Mouse (Mus musculus) midbrain, postnatal 0 days (tissue): Measurements from ENCODE around the gene Atp7a. TPM values are rescaled to one million over a fixed set of nuclear protein-coding genes. Genes with fewer than 3 reads are reported as not detected.

ENCODE experiments used
- ATAC-seq: fragments of 200-750 bp; cut with Nextera tagmentation; 2 replicates; pipeline ENCODE4 v1.8.0; 2017; ENCODE audit warnings: moderate number of reproducible peaks, mild to moderate bottlenecking, moderate TSS enrichment, moderate library complexity; ENCODE audit not compliant: low FRiP score
- DNase-seq: peaks from one replicate; pipeline ENCODE4 v3.0.0-alpha.2; 2015; ENCODE audit warnings: low spot score
- H3K27ac ChIP-seq: fragments of 300-500 bp; sonication (generic); 2 replicates; pipeline ENCODE4 v1.5.1; 2014; ENCODE audit warnings: low read depth, mild to moderate bottlenecking, low read length, mixed read lengths
- H3K27me3 ChIP-seq: fragments of 300-500 bp; sonication (generic); 2 replicates; pipeline ENCODE4 v1.6.1; 2014; ENCODE audit warnings: low read length, control low read depth, mixed read lengths; ENCODE audit not compliant: insufficient read depth
- H3K36me3 ChIP-seq: fragments of 300-500 bp; sonication (generic); 2 replicates; pipeline ENCODE4 v1.6.1; 2014; ENCODE audit warnings: low read length, control low read depth, mixed read lengths; ENCODE audit not compliant: insufficient read depth
- H3K4me1 ChIP-seq: fragments of 300-500 bp; sonication (generic); 2 replicates; pipeline ENCODE4 v1.6.1; 2014; ENCODE audit warnings: mild to moderate bottlenecking, control low read depth, antibody characterized with exemption, low read length, mixed read lengths; ENCODE audit not compliant: insufficient read depth
- H3K4me2 ChIP-seq: fragments of 300-500 bp; sonication (generic); 2 replicates; pipeline ENCODE4 v1.6.1; 2014; ENCODE audit warnings: low read depth, mild to moderate bottlenecking, low read length, mixed read lengths; ENCODE audit not compliant: poor library complexity, severe bottlenecking
- H3K4me3 ChIP-seq: fragments of 300-500 bp; sonication (generic); 2 replicates; pipeline ENCODE4 v1.5.1; 2014; ENCODE audit warnings: low read depth, mild to moderate bottlenecking, low read length, moderate library complexity
- H3K9ac ChIP-seq: fragments of 300-500 bp; sonication (generic); replicated peaks from 2 replicates; pipeline ENCODE4 v1.6.1; 2014; ENCODE audit warnings: mild to moderate bottlenecking, low read length, moderate library complexity, mixed read lengths; ENCODE audit not compliant: poor library complexity, severe bottlenecking
- H3K9me3 ChIP-seq: fragments of 300-500 bp; sonication (generic); 2 replicates; pipeline ENCODE4 v1.6.1; 2016; ENCODE audit warnings: low read length, control low read depth
- CTCF ChIP-seq: IDR thresholded peaks from 2 replicates; pipeline ENCODE4 v1.5.1; 2016; ENCODE audit warnings: antibody characterized with exemption, mild to moderate bottlenecking
- WGBS: fragments of 180-500 bp; shearing (Covaris S2); extraction: QIAGEN DNeasy Blood & Tissue Kit; methylation state at CpG from one replicate; pipeline ENCODE4 v1.1.7; 2014; 5-methylcytosine and 5-hydroxymethylcytosine counted together
- polyA plus RNA-seq: library from polyadenylated mRNA; unstranded; fragments of >200 nt; fragmentation: Nextera tagmentation; extraction: Ambion mirVana; gene quantifications from 2 replicates; pipeline ENCODE4 v1.2.1, GENCODE M21; 2015
- total RNA-seq: library from RNA; depleted of rRNA; stranded (reverse); fragments of >200 nt; gene quantifications from 2 replicates; pipeline ENCODE4 v1.2.3, GENCODE M21; 2014

Gene Atp7a
- total and polyA plus RNA-seq, 2 experiments from 2014 or later: 7.0 to 10.0 TPM

DNA sequence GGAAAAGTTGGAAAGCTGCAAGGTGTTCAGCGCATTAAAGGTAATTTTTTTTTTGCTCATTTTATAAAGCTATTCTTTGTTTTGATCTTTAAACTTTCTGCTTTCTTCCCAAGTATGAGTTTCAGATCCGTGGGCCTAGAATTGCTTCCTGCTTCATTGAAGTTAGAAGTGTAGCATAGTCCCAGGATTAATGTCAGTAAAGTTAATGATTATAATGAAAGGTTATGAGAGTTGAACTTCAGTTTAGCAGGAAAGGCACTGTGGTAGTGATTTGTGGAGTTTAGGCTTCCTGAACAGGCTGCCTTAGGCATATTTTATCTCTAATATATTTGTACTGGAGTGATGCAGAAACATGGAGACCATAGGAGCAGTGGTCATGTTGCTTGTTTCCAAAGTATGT, 58.5 kb downstream of the Atp7a start:
- 87% methylated on average over 2 of the region's 2 CpGs for WGBS

DNA sequence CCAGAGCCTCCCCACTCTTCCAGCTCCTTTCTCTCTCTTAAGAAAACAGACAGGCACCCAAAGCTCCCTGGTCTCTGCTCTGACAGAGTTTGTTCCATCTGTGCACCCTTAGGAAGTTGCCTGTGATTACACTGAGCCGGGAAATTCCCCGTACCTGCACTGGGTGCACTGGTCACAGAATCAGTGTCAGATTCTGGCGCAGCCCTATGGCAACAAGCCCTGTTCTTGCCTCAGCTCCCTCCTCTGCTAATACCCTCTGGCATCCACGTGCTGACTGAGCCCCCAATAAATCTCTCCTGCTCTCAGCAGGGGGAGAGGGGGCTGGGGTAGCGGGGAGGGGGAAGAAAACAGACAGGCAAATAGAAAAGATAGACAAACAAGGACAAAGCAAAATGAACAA, 65.9 kb downstream of the Atp7a start:
- H3K4me3 ChIP-seq: no peak overlapping the region
- ATAC-seq (no peak), DNase-seq (no peak)
- WGBS: 20% methylated on average over 5 of the region's 5 CpGs
- no peak overlapping the region for H3K4me2 ChIP-seq
- no peaks in the 10 kb centered on the region for H3K4me1 ChIP-seq
- H3K9me3 ChIP-seq: no peaks in the 10 kb centered on the region
- no peak for TF ChIP-seq CTCF
- H3K36me3 ChIP-seq: no peaks in the 10 kb centered on the region
- H3K27ac ChIP-seq: no peak overlapping the region
- no peaks in the 10 kb centered on the region for H3K27me3 ChIP-seq
- H3K9ac ChIP-seq: no peak overlapping the region

More for the DNA sequence above, 58.5 kb downstream of the Atp7a start:
- no peaks in the 10 kb centered on the region for H3K36me3 ChIP-seq
- H3K27me3 ChIP-seq: no peaks in the 10 kb centered on the region
- DNase-seq (no peak), ATAC-seq (no peak)
- H3K9me3 ChIP-seq: no peaks in the 10 kb centered on the region
- H3K4me2 ChIP-seq: no peak overlapping the region
- no peak overlapping the region for H3K4me3 ChIP-seq
- H3K27ac ChIP-seq: no peak overlapping the region
- TF ChIP-seq CTCF: no peak
- H3K9ac ChIP-seq: no peak overlapping the region
- H3K4me1 ChIP-seq: no peaks in the 10 kb centered on the region

DNA sequence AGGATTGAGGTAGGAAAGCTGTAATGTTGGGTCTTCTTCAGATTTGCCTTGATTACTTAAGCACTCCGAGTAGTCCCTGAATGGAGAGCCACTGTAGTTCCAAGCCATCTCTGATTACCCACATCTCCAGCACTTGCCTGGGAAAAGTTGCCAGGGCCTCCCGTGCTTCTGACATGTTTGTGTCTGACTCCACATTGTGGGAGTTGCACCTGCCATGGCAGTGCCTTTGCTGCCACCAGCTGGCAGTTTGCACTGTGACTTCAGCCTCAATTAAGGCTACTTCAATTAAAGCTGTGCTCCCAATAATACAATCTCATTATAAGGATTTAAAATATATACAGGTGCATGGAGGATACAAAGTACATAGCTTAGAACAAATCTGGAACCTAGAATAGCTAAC, 78.4 kb downstream of the Atp7a start:
- H3K9ac ChIP-seq: no peak overlapping the region
- H3K4me3 ChIP-seq: no peak overlapping the region
- H3K27me3 ChIP-seq: no peaks in the 10 kb centered on the region
- ATAC-seq (no peak), DNase-seq (peak; percentile 40)
- 53% methylated on average over 2 of the region's 2 CpGs for WGBS
- H3K4me2 ChIP-seq: no peak overlapping the region
- H3K36me3 ChIP-seq: no peaks in the 10 kb centered on the region; the same call in 1 of the 2 replicates
- peak; percentile 64 for TF ChIP-seq CTCF
- no peak overlapping the region for H3K27ac ChIP-seq
- H3K9me3 ChIP-seq: no peaks in the 10 kb centered on the region
- no peaks in the 10 kb centered on the region for H3K4me1 ChIP-seq

DNA sequence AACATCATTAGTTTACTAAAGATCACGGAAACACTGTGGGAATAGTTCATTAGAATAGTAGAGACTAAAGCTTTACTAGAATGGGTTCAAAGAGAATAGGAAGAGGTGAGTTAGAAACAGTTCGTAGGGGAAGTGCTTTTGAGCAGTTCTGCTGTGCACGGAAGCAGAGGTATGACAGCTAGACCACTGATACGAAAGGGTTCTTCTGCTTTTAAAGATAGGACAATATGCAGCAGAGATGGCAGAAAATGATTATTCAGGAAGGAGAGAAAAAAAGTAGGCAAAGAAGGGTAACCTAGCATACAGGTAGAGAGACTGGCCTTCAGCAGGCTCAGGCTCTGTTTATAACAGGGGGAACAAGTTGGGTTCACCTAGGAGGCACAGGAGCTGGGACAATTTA, 86.8 kb downstream of the Atp7a start:
- Histone ChIP-seq H3K4me2 (no peak overlapping the region), H3K27me3 (no peaks in the 10 kb centered on the region), H3K9me3 (no peaks in the 10 kb centered on the region), H3K36me3 (no peaks in the 10 kb centered on the region), H3K4me1 (no peaks in the 10 kb centered on the region), H3K4me3 (no peak overlapping the region), H3K27ac (no peak overlapping the region), H3K9ac (no peak overlapping the region)
- TF ChIP-seq CTCF: no peak
- DNase-seq: no peak
- no peak for ATAC-seq
- 89% methylated on average over 4 of the region's 4 CpGs for WGBS

DNA sequence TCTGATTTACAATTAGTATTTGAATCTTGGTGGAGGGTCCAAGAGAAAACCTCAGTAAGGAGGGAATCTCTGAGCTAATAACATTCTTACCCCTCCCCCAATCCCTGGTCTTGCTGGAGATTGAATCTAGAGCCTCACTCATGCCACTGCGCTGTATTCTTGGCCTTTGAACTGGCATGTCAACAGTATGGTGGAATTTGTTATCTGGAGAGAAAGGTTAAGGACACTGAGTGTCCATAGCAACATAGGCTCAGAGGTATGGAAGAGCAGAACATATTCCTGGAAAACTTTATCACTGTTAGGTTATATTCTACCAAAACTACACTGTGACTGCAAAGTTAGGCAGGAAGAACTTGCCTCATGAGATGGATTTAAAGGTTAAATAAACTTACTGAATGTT, 87.6 kb downstream of the Atp7a start:
- 92% methylated on average over 1 of the region's 1 CpGs for WGBS
- H3K4me3 ChIP-seq: no peak overlapping the region
- H3K4me1 ChIP-seq: no peaks in the 10 kb centered on the region
- no peak overlapping the region for H3K4me2 ChIP-seq
- no peak for DNase-seq
- H3K36me3 ChIP-seq: no peaks in the 10 kb centered on the region
- no peaks in the 10 kb centered on the region for H3K9me3 ChIP-seq
- no peaks in the 10 kb centered on the region for H3K27me3 ChIP-seq
- H3K9ac ChIP-seq: no peak overlapping the region
- ATAC-seq: no peak
- H3K27ac ChIP-seq: no peak overlapping the region
- no peak for TF ChIP-seq CTCF

DNA sequence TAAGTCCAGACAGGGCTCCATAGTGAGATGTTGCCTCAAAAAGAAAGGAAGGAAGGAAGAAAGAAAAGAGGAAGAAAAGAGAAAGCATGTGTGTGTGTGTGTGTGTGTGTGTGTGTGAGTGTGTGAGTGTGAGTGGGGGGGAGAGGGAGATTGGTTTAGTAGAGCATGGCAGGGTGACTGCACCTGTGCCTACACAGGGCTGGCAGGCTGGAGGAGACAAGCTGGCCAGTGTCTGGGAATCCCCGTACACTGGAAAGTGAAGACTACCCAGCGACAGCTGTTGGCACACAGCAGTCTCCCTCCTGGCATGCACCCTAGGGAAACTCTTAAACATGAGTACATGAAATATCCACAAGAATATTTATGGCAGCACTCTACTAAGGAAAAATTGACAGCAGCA, 95.7 kb downstream of the Atp7a start:
- no peak for TF ChIP-seq CTCF
- ATAC-seq (no peak), DNase-seq (no peak)
- Histone ChIP-seq H3K9me3 (no peaks in the 10 kb centered on the region), H3K27ac (no peak overlapping the region), H3K9ac (no peak overlapping the region), H3K4me2 (no peak overlapping the region), H3K4me1 (no peaks in the 10 kb centered on the region), H3K36me3 (no peaks in the 10 kb centered on the region), H3K4me3 (no peak overlapping the region), H3K27me3 (peaks cover 3% of the 10 kb centered on the region; the same call in 1 of the 2 replicates)
- WGBS: 74% methylated on average over 2 of the region's 2 CpGs
